Mouse (Mus musculus) heart, embryonic 13.5 days (tissue): ENCODE results near the gene Pate2. TPM values are rescaled to one million over a fixed set of nuclear protein-coding genes. Genes with fewer than 3 reads are reported as not detected.

Experiments
- ATAC-seq: fragments of 200-750 bp; cut with Nextera tagmentation; 2 replicates; pipeline ENCODE4 v1.8.0; 2017; ENCODE audit warnings: moderate TSS enrichment; ENCODE audit not compliant: insufficient number of reproducible peaks, low FRiP score, low TSS enrichment; ENCODE audit errors: extremely low read depth
- H3K27ac ChIP-seq: fragments of 300-500 bp; sonication (generic); replicated peaks from 2 replicates; pipeline ENCODE4 v1.5.1; 2015; ENCODE audit warnings: moderate library complexity, mild to moderate bottlenecking, inconsistent platforms
- H3K27me3 ChIP-seq: fragments of 300-500 bp; sonication (generic); replicated peaks from 2 replicates; pipeline ENCODE4 v1.6.1; 2015; ENCODE audit warnings: mild to moderate bottlenecking, inconsistent platforms
- H3K36me3 ChIP-seq: fragments of 300-500 bp; sonication (generic); 2 replicates; pipeline ENCODE4 v1.6.1; 2015; ENCODE audit warnings: mild to moderate bottlenecking, inconsistent platforms
- H3K4me1 ChIP-seq: fragments of 300-500 bp; sonication (generic); 2 replicates; pipeline ENCODE4 v1.6.1; 2015; ENCODE audit warnings: inconsistent platforms
- H3K4me2 ChIP-seq: fragments of 300-500 bp; sonication (generic); 2 replicates; pipeline ENCODE4 v1.6.1; 2015; ENCODE audit warnings: inconsistent platforms, mild to moderate bottlenecking, moderate library complexity
- H3K4me3 ChIP-seq: fragments of 300-500 bp; sonication (generic); 2 replicates; pipeline ENCODE4 v1.5.1; 2015; ENCODE audit warnings: moderate library complexity, mild to moderate bottlenecking, inconsistent platforms
- H3K9ac ChIP-seq: fragments of 300-500 bp; sonication (generic); 2 replicates; pipeline ENCODE4 v1.6.1; 2015; ENCODE audit warnings: inconsistent platforms, mild to moderate bottlenecking, moderate library complexity
- H3K9me3 ChIP-seq: fragments of 300-500 bp; sonication (generic); 2 replicates; pipeline ENCODE4 v1.6.1; 2016; ENCODE audit warnings: inconsistent platforms
- WGBS: fragments of 180-500 bp; shearing (Covaris S2); methylation state at CpG from one replicate; pipeline ENCODE4 v1.1.7; 2015; ENCODE audit warnings: mixed read lengths; 5-methylcytosine and 5-hydroxymethylcytosine counted together
- polyA plus RNA-seq: library from polyadenylated mRNA; unstranded; fragments of >200 nt; fragmentation: Nextera tagmentation; extraction: Ambion mirVana; gene quantifications from 2 replicates; pipeline ENCODE4 v1.2.1, GENCODE M21; 2015

Gene Pate2
- polyA plus RNA-seq, 1 experiment from 2014 or later = 0.39 TPM

DNA sequence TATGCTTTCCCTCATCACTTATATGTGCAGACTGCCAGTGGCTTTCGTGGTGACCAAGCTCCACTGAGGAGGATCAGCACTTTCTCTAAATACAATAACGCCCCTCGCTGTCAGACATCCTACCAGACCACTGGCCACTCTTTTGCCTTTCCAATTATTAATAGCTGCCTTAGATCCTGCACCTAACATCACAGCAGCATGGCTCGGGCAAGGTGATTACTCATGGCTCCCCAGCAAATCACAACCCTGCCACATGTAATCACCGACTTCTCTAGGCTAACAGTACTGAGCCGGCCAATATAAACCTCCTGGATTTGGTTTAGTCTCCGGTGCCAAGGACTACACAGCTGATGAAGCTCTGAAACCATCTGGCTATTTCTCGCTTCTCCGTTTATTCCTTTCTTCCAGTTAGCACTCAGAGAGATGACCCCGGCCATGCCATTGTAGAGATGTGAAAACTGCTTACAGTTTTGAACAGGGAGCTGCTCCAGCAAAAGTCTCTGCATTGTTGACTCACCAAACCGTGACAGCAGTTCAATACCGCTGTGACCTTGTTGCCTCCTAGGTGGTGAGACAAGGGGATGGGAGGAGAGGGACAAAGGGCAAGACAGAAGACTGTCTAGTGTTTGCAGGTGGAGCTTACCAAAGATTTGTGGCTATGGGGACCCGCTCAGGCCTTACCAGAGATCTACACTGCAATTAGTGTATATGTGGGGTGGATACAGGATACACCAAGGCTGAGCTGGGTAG, 30.9 kb upstream of the Pate2 start:
- H3K27ac ChIP-seq = no peak overlapping the region
- no peak for ATAC-seq
- no peak overlapping the region for H3K4me3 ChIP-seq
- no peaks in the 10 kb centered on the region for H3K27me3 ChIP-seq
- H3K4me1 ChIP-seq = peaks cover 24% of the 10 kb centered on the region
- H3K9me3 ChIP-seq = no peaks in the 10 kb centered on the region
- no peak overlapping the region for H3K4me2 ChIP-seq
- 72% methylated on average over 13 of the region's 13 CpGs for WGBS
- no peaks in the 10 kb centered on the region for H3K36me3 ChIP-seq
- H3K9ac ChIP-seq = no peak overlapping the region

DNA sequence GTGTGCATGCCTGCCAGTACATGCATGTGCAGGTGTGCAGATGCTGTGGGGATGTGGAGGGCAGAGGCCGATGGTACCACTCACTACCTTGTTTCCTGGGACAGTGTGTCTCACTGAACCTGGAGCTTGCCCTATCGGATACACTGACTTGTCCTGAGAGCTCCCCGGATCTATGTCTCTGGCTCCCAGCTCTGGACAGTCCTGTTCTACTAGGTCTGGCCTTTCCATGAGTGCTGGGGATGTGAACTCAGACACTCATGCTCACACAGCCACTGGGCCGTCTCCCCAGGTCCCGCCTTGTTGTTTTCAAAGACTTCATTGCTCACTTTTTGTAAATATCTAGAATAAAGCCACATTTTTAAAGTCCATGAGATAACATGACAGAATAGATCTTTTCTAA, 29.1 kb upstream of the Pate2 start:
- H3K27ac ChIP-seq = no peak overlapping the region
- H3K4me3 ChIP-seq = no peak overlapping the region

DNA sequence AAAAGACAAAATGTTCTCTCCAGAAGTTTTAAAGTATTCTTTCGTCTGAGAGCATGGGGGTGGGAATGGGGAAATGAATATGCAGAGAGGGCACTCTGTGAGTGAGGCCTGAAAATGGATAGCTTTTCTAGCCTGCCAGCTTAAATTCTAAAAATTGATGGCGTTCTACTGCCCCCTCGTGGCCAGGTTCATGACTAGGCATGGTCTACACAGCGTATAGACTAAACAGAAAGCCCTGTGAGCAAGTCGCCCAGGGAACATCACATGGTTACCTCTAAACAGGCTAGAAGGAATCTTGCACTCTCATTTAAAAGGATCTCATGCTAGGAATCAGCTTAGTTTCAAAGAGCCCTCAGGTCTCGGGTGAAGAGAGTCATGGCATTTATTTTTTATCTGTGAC, 28.6 kb upstream of the Pate2 start:
- H3K4me2 ChIP-seq = no peak overlapping the region
- H3K9me3 ChIP-seq = no peaks in the 10 kb centered on the region
- H3K27ac ChIP-seq = no peak overlapping the region
- H3K36me3 ChIP-seq = no peaks in the 10 kb centered on the region
- no peaks in the 10 kb centered on the region for H3K27me3 ChIP-seq
- 10% methylated on average over 6 of the region's 6 CpGs for WGBS
- ATAC-seq = no peak
- H3K4me3 ChIP-seq = no peak overlapping the region
- no peak overlapping the region for H3K9ac ChIP-seq
- H3K4me1 ChIP-seq = peaks cover 20% of the 10 kb centered on the region

More for the DNA sequence above, 29.1 kb upstream of the Pate2 start:
- Histone ChIP-seq H3K9me3 (no peaks in the 10 kb centered on the region), H3K36me3 (no peaks in the 10 kb centered on the region), H3K9ac (no peak overlapping the region), H3K27me3 (no peaks in the 10 kb centered on the region), H3K4me1 (peaks cover 20% of the 10 kb centered on the region), H3K4me2 (no peak overlapping the region)
- 79% methylated on average over 5 of the region's 5 CpGs for WGBS
- no peak for ATAC-seq

DNA sequence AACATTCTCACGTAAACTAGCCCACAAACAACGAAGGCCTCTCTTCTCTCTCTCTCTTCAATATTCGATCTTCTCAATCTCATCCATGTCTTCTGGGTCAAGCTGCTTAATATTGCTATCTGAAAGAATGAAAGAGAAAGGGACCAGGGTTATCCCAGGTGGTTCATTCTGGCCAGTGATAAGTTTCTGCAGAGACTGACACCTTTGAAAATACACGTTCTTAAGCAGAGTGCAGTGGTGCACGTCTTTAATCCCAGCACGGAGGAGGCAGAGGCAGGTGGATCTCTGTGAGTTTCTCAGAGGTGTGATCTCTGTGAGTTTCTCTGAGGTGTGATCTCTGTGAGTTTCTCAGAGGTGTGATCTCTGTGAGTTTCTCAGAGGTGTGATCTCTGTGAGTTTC, 28.1 kb upstream of the Pate2 start:
- WGBS = 55% methylated on average over 6 of the region's 6 CpGs
- Histone ChIP-seq H3K9me3 (no peaks in the 10 kb centered on the region), H3K27ac (no peak overlapping the region), H3K9ac (no peak overlapping the region), H3K4me1 (peaks cover 20% of the 10 kb centered on the region), H3K4me3 (no peak overlapping the region), H3K4me2 (no peak overlapping the region), H3K36me3 (no peaks in the 10 kb centered on the region), H3K27me3 (no peaks in the 10 kb centered on the region)
- no peak for ATAC-seq

DNA sequence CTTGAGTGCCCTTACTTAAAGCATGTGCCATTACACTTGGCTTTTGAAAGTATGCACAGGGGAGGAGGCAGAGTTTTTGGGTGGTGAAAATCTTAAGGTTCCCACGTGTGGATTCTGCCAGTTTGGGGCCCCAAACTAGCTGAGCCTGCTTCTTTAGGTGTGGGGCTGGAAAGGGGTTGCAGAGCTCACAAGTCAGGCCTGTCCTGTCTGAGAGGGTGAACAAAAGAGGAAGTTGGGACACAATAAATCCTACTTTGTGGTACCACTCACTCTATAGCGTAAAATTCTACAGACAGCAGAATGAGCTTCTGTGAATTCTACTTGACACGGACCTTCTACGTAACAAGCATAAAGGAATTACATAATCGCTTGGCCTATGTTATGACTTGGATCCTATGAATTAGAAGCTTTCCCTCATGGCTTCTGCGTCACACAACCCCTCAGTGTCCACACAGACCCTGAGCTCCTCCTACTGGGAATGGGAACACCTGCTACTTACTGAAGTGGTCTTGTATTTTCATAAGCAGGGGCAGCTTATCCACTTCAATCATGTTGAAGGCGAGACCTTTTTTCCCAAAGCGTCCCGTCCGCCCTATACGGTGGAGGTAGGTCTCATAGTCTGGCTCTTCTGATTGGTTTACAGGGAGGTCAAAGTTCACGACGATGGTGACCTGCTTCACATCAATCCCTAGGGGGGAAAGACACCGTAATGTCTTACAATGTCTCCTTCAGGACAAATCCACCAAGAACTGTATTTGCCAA, 26.8 kb upstream of the Pate2 start:
- H3K27ac ChIP-seq = no peak overlapping the region
- peaks cover 8% of the 10 kb centered on the region for H3K4me1 ChIP-seq
- no peak overlapping the region for H3K4me3 ChIP-seq
- no peak overlapping the region for H3K4me2 ChIP-seq
- H3K9me3 ChIP-seq = no peaks in the 10 kb centered on the region
- no peak for ATAC-seq
- H3K27me3 ChIP-seq = no peaks in the 10 kb centered on the region
- H3K36me3 ChIP-seq = no peaks in the 10 kb centered on the region
- H3K9ac ChIP-seq = no peak overlapping the region
- WGBS = 82% methylated on average over 14 of the region's 14 CpGs

DNA sequence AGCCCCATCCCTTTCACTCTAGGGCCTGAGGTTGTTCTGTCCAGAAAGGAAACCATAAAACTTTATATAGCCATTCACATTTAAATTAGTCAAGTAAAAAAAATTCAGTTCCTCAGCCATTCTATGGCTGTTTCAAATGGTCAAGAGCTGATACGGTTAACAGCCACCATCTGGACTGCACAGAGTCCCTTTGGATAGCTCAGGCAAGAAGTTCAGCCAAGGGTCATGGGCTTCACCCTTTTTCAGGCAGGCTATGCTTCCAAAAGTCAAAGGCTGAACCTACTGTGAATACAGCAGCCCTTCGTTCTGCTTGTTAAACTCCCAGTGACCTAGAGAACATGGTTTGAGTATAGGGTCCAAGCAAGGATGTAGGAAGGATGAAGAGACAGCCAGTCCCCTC, 25.4 kb upstream of the Pate2 start:
- WGBS = 58% methylated on average over 2 of the region's 2 CpGs
- ATAC-seq = no peak

DNA sequence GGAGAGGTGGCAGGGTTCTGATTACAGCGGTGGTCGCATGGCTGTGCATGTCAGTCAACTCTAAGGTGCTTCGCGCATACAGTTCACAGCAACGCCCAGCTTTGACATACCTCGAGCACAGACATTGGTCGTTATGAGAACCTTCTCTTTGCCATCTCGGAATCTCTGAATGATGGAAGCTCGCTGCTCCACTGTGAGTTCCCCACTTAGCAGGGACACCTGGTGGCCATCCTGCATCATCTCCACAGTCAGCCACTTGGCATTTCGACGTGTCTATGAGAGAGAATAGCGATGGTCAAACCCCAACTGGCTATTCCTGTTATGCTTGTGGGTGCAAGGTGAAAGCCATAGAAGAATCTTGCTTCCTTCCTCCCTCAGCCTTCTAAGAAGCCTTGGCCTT, 24.4 kb upstream of the Pate2 start:
- Histone ChIP-seq H3K4me1 (no peaks in the 10 kb centered on the region), H3K27me3 (no peaks in the 10 kb centered on the region), H3K9ac (no peak overlapping the region), H3K9me3 (no peaks in the 10 kb centered on the region), H3K27ac (no peak overlapping the region), H3K4me2 (no peak overlapping the region), H3K36me3 (no peaks in the 10 kb centered on the region), H3K4me3 (no peak overlapping the region)
- WGBS = 60% methylated on average over 12 of the region's 12 CpGs
- no peak for ATAC-seq

More for the DNA sequence above, 25.4 kb upstream of the Pate2 start:
- Histone ChIP-seq H3K4me3 (no peak overlapping the region), H3K27me3 (no peaks in the 10 kb centered on the region), H3K9me3 (no peaks in the 10 kb centered on the region), H3K4me1 (no peaks in the 10 kb centered on the region), H3K4me2 (no peak overlapping the region), H3K9ac (no peak overlapping the region), H3K36me3 (no peaks in the 10 kb centered on the region), H3K27ac (no peak overlapping the region)

DNA sequence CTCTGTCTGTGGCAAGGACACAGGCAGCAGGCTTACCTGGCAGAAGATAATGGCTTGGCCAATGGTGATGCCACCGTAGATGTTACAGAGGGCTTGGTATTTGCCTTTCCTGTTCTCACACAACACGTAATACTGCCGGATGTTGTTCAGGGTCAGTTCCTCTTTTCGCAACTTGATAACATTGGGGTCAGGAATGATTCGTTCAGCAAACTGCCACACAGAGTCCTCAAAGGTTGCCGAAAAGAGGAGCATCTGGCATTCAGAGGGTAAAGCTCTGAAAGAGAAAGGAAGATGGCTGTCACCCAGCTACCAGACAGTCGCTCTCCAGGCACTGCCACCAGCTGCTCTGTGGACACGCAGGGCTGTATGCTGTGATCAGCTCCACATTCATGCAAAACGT, 23.3 kb upstream of the Pate2 start:
- H3K4me2 ChIP-seq = no peak overlapping the region
- no peaks in the 10 kb centered on the region for H3K4me1 ChIP-seq
- H3K4me3 ChIP-seq = no peak overlapping the region
- H3K27ac ChIP-seq = no peak overlapping the region
- no peak for ATAC-seq
- no peaks in the 10 kb centered on the region for H3K27me3 ChIP-seq
- no peaks in the 10 kb centered on the region for H3K9me3 ChIP-seq
- no peaks in the 10 kb centered on the region for H3K36me3 ChIP-seq
- 68% methylated on average over 9 of the region's 9 CpGs for WGBS
- H3K9ac ChIP-seq = no peak overlapping the region

DNA sequence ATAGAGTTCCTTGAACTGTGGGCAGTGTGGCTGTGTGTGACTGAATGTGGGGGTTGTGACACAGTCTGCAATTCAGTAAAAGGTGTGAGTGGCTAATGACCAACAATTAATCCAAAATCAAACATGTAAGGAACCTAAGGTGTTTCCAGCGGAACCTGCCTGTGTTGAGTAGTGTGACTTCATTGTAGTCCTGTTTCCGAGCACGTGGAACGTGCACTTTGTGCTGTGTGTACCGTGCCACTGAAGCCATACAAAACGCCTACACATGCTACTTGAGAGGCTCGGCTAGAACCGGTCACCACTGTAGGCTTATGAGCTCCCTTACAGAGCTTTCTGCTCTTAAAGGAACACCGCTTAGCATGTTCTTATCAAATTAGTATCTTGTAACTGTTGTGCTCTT, 21.6 kb upstream of the Pate2 start:
- peaks cover 9% of the 10 kb centered on the region for H3K4me1 ChIP-seq
- H3K4me2 ChIP-seq = no peak overlapping the region
- 75% methylated on average over 9 of the region's 9 CpGs for WGBS
- no peak for ATAC-seq
- no peak overlapping the region for H3K27ac ChIP-seq
- no peaks in the 10 kb centered on the region for H3K9me3 ChIP-seq
- H3K9ac ChIP-seq = no peak overlapping the region
- no peaks in the 10 kb centered on the region for H3K36me3 ChIP-seq
- no peaks in the 10 kb centered on the region for H3K27me3 ChIP-seq
- H3K4me3 ChIP-seq = no peak overlapping the region

DNA sequence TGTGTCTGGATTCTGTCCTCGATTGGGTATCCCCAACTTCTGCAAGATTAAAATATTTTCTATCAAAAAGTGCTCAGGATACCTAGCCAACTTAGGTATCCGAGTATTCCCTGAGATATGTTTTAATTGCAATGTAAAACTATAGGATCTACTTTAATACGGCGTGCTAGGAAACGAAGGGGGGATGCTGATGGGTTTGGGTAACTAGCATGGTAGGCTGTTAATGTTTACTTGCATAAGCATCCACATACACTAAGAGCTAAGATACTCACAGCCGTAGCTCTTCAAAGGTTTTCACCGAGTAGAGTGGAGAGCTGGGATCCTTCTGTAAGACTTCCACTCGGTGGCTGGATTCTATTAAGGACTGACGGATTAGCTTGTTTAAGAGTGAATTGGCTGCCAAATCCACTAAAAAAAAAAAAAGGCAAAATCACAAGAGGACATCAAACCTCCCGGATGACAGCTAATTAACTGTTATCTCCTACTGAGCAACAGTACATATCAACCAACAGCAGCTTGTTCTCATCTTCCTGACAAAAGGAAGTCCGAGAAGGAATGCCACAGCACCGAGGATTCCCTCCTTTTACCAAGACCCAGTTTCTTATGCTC, 13.5 kb upstream of the Pate2 start:
- Histone ChIP-seq H3K9me3 (no peaks in the 10 kb centered on the region), H3K4me1 (peaks cover 38% of the 10 kb centered on the region), H3K27ac (no peak overlapping the region), H3K36me3 (peaks cover 8% of the 10 kb centered on the region), H3K4me2 (no peak overlapping the region), H3K27me3 (peaks cover 29% of the 10 kb centered on the region), H3K4me3 (no peak overlapping the region), H3K9ac (no peak overlapping the region)
- WGBS = 45% methylated on average over 12 of the region's 12 CpGs
- ATAC-seq = no peak

DNA sequence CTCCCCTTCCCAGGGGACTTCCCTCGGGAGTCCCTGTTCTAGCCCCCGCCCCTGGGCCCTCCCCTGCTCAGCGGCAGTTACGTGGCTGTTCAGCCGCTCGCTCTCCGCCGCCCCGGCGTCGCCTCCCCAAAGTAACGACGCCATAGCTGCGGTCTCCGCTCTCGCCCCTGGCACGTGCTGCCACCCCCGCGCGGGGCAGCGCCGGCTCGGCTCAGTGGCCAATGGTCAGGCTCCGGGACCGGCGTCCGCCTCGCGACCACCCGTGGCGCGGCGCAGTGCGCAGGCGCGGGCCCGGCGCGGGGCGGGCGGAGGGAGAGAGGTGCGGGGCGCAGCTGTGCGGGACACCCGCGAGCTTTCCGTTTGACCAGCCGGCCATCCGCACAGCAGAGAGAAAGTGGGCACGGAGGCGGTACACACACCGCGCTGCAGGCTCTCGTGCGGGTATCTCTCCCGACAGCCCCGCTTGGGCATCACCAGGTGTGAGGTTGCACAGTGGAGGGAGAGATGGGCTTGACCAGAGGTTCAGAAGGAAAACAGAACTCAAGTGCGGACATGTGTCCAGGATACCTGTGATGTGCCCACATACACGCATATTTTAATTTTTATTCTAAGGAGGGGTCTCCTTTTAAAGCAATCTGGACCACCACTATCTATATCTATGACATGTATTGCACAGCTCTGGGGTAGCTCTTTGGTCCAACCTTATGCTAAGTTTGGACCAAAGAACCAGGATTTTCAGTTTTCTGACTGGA, 11.7 kb upstream of the Pate2 start, which contains the start of the genes Ddx25 and Pus3:
Gene Ddx25, minus strand, starts transcription at position 272 of the 752 bp plus-strand sequence.
Gene Pus3, plus strand, starts transcription at position 339 of the 752 bp plus-strand sequence.
- peak; percentile 67; the same call in 1 of the 2 replicates for ATAC-seq
- peaks cover 29% of the 10 kb centered on the region for H3K4me1 ChIP-seq
- peak within 1 kb of the TSS; percentile 99 for H3K4me2 ChIP-seq
- peak within 1 kb of the TSS; percentile 83 for H3K9ac ChIP-seq
- peak within 1 kb of the TSS; percentile 63 for H3K27ac ChIP-seq
- H3K36me3 ChIP-seq = peaks cover 18% of the 10 kb centered on the region
- no peaks in the 10 kb centered on the region for H3K9me3 ChIP-seq
- 1% methylated on average over 57 of the region's 59 CpGs for WGBS
- H3K27me3 ChIP-seq = peaks cover 29% of the 10 kb centered on the region
- H3K4me3 ChIP-seq = peak within 1 kb of the TSS; percentile 73
